Mouse (Mus musculus) frontal cortex, postnatal 25 days (tissue): Measurements from ENCODE around the gene Cyb561d2.
"Not testable (repeated sequence)": the region's sequence is repeated elsewhere in the genome, so short reads cannot be mapped to it uniquely, and the experiment has no call there.

ENCODE experiments used
- DNase-seq, 2 experiments: peaks; one replicate each; pipeline ENCODE4 v3.0.0; 2022; ENCODE audit warnings: low spot score in 2 of 2

Gene Cyb561d2

DNA sequence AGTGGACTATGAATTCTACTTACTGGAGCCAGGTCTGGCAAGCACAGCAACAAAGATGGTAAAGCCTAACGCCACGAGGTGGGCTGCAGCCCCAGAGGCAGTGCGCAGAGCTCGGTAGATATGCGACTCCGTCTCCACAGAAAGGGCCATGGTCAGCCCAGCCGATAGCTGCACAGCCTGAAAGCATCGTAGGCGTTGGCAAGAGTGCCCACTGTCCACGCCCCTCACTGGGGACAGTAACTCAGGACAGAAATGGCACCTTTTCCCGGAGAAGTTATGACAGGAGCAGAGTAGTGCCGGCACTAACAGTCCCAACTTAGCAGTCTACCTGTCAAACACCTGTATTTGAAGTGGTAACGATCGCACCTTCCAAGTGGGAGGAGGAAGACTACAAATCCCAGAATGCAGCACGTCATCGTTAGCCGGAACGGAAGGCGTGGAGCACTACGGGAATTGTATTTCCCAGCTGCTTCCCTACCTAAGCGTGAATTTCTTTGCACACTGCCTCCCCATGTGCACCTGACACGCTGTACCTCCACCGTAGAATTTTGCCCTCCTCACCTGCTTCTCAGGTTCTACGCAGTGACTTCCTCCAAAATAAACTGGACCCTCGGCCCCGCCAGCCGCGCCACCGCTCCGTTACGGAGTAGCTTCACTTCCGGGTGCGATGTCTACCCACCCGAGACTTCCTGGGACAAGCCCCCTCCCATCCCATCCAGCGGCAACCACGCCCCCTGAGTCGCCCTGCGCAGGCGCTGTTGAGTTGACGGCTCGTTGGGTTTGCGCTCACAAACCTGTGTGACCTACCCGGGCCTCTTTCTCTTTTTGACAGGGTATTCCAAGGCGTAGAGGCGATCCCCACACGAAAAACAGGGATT, at the start of gene Cyb561d2, which contains the start of gene Nprl2:
Gene Cyb561d2, minus strand, starts transcription at position 720 of the 878 bp plus-strand sequence.
Gene Nprl2, plus strand, starts transcription at position 753 of the 878 bp plus-strand sequence.
- peak; percentile 87 to 91 for DNase-seq

DNA sequence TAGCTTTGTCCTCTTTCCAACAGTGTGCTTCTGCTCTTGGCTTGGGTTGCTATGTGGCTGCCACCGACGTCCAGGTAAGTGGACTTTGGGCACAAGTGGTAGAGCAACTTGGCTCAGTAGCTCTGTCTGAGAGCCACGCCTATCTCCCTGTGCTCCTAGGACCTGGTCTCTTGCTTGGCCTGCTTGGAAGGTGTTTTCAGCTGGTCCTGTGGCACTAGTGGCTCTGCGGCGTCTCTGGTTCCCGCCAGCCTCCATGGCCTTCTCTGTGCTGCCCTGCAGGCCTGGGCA, 48.7 kb upstream of the Cyb561d2 start:
- no peak for DNase-seq

DNA sequence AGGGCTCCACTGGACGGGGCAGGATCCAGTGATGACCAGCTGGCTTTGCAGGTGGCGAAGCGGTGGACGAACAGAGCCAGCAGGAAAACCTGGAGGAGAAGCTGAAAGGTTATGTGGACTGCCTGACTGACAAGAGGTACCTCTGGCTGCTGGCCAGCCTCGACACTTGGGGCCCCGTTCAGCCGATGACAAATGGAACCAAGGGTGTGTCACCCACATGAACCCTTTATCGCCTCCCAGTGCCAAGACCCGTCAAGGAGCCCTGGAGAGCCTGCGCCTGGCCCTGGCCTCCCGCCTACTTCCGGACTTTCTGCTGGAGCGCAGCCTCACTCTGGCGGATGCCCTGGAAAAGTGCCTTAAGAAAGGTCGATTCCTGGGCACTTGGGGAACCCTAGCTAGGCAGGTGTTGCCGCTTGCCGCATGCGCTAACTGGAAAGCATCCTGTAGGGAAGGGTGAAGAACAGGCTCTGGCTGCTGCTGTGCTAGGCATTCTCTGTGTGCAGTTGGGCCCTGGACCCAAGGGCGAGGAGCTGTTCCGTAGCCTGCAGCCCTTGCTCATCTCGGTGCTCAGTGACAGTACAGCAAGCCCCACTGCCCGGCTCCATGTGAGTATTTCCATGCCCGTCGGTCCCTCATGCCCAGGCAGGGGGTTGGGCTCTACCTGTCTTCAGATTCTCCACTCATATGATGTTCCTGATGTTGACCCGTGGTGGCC, 48.2 kb upstream of the Cyb561d2 start:
- DNase-seq, result no peak

DNA sequence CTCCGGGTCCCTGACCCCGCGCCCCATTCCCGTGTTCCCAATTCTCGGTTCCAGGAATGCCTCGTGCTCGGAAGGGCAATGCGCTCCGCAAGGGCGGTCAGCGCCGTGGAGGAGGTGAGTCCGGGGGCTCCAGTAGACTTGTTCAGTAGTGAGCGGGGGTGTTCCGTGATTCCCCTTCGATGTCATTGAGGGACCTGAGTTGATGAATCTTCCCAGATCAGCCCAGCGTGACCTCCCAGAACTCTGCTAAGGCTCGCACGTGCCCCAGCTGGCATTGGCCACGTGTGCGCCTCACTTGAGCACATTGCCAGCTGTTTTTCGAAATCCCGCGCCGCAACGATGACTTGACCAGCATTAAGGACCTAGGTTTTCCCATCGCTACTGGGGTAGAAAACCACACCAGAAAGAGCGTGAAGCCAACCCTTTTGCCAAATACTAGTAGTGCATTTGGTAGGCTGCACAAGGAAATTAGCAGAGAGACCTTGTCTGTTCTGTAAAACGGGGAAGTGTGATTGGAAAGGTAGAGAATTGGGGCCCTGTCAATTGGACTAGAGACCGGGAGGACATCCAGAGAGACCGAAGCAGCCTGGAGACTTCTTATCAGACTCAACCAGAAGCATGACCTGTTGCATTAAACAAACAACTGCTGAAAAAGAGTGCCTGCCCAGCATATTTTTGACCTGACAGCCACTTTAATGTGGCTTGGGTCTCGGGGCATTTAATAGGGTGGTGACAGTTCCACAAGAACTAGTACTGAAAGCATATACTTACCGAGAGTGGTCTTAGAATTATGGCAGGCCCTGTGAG, 46.0 kb upstream of the Cyb561d2 start:
- DNase-seq, result peak in 1 of 2 experiments; percentile 42

DNA sequence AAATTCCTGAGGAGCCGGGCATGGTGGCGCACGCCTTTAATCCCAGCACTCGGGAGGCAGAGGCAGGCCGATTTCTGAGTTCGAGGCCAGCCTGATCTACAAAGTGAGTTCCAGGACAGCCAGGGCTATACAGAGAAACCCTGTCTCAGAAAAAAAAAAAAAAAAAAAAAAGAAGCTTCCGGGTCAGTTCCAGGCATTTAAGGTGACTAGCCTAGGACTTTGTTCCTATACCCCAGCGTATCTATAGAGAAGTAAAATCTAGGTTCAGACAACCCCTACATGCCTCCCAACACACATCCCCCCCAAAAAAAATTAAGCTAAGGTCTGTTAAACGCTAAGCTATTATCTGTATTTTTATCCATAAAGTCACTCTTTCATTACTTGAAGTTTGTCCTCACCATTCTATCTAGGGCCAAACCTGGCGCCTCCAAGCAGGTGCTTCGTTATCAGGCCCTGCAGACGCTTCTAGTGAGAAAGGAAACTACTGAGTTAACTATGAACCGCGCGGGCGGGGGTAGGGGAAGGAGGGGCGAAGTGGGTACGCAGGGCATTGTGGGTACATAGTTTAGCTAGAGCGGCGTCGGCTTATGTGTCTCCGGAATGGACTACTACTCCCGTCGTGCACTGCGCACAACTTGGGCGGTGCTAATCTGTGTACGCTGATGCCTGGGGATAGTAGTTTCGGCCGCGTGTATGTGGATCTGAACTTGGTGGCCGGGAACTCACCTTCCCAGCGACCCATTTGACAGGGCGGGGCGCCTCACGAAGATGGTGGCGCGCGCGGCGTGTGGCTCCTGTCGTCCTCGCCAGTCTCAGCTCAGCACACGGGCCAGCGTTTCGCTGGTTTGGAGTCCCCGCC, 45.2 kb upstream of the Cyb561d2 start, which contains the start of gene Ifrd2:
Gene Ifrd2, plus strand, starts transcription at position 669 of the 859 bp plus-strand sequence.
- DNase-seq, result peak; percentile 92 to 95

DNA sequence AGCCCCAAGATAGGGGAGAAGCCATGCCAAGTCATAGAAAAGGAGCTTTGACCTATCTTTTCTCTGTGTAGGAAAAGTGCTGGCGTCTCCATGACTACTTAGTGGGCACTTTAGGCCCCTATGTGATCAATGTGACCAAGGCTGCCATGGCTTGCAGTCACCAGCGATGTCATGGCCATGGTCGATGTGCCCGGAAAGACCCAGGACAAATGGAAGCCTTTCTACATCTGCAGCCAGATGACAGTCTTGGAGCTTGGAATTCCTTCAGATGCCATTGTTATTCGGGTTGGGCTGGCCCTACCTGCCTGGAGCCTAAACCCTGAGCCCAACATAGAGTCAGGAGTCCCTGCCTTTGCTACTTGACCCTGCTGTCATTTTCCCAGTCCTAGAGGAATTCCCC, 44.5 kb upstream of the Cyb561d2 start:
- DNase-seq, result no peak

DNA sequence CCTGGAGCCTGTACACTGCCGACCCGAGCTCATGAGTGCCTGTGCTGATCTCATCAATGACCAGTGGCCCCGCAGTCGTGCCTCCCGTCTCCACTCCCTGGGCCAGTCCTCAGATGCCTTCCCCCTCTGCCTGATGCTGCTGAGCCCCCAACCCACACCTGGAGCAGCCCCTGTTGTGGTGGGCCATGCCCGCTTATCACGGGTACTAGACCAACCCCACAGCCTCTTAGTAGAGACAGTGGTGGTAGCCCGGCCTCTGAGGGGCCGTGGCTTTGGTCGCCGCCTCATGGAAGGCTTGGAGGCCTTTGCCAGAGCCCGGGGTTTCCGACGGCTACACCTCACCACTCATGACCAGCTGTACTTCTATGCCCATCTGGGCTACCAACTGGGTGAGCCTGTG, 41.2 kb upstream of the Cyb561d2 start:
- DNase-seq, result no peak

DNA sequence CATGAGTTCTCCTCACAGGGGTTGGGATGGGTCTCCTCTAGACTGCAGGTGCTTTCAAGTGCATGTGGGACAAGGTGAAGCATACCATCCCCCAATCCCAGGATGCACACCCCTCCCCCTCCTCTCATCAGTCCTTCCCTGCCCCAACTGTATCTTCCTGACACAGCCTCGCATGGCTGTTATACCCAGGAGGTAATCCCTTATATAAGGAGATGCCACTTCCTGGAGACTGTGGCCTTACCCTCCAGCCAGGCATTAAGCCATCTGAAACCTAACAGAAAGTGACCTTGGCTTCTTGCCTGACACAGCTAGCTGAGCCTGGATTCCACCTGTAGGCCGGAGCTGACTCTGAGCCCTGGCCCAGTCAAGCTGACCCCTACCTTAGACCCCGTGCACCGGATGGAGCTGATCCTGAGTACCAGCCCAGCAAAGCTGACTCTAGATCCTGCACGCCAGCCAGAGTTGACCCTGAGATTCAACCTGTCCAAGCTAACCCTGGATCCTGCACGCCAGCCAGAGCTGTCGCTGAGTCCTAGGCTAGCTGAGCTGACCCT, 40.6 kb upstream of the Cyb561d2 start:
- DNase-seq, result no peak

DNA sequence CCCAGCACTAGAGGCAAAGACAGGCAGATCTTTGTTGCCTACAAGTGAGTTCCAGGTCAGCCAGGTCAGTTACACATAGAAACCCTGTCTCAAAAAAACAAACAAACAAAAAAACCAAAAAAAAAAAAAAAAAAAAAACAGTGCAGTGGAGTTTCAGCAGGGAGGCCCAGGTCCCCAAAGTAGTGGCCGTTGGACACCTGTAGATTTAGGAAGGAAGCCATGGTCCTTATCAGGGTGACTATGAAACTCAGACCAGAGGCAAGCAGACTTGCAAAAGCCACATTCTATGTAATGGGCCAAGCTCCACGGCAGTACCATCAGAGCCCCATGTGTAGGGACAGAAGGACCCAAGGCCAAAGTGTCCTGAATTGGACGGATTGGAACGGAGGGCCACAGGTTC, 39.6 kb upstream of the Cyb561d2 start:
- DNase-seq, result no peak

DNA sequence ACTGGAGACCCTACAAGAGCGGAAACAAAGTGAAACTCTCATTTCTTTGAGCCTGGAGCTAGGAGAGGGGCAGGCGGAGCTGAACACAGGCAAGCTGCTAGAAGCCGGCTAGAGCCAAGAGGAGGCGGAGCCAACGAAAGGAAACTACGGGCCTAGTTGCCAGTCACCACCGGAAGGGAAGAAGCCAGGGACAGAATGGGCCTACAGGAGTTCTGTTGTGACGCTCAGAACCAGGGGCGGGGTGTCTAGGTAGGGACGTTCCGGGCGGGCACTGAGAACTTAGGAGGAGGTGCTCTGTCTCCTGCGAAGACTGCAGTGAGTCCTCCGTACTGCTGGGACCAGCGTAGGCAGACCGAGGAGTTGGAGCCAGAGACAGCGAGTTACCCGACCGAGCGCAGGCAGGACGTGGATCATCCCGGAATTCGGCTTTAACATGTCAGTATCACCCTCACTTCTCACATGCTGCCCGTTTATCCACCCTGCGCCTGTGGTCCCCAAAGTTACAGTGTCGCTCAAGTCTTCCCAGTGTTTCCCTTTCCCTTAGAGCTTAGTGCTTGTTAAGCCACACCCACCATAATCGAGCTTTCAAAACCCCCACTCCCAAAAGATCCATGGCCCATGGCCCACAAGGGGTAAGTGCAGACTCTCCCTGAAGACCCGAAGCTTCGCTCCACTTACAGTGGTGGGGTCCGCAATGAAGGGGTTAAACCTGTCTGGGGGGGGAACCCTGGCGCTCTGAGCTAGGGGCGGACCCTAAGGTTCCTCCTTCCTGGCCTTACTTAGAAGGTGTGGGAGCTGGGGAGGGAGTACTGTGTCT, 38.7 kb upstream of the Cyb561d2 start, which contains the start of gene Hyal3:
Gene Hyal3, plus strand, starts transcription at position 318 of the 817 bp plus-strand sequence.
- DNase-seq, result peak; percentile 70 to 74

DNA sequence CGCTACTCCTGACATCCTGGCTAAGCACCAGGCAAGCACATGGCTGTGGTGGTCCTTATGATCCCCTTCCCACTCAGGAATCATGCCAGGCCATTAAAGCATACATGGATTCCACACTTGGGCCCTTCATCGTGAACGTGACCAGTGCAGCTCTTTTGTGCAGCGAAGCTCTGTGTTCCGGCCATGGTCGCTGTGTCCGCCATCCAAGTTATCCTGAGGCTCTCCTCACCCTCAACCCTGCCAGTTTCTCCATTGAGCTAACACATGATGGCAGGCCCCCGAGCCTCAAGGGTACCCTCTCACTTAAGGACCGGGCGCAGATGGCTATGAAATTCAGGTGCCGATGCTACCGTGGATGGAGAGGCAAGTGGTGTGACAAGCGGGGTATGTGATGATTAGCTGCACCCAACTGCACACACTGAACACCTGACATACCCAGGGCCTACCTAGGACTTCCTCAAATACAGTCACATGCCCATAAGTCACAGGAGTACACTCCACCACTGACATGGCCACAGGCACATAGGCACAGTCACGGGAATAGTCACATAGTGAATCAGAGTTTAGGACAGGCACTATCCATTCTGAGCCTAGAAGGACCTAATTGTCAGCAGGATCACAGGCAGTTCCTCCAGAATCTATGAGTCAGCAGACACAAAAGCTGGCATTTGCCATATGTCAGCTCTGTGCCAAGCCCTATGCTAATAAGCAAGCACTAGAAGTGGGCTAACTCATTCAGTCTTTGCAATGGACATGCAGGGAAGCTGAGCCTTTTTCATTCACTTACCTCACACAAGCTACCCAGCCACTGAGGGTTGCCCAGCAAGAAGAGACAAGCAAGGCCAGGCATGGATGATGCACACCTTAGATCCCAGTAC, 37.3 kb upstream of the Cyb561d2 start:
- DNase-seq, result no peak

DNA sequence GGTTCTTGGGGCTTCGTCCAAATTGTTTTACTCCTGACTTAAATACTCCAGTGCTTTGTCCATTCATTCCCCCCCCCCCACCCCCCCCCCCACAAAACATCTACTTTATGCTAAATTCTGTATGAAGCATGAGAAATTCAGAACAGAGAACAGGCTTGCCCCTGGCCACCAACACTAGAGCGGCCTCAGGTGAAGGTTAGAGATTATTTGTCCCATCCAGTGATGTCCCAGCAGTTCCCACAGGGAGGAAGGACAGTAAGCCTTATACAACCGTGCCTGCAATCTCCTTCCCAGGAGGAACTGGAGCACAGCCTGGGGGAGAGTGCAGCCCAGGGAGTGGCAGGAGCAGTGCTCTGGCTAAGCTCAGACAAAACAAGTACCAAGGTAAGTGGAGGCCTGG, 36.6 kb upstream of the Cyb561d2 start, which contains the start of gene Naa80:
Gene Naa80, plus strand, starts transcription at position 301 of the 400 bp plus-strand sequence.
- no peak for DNase-seq

DNA sequence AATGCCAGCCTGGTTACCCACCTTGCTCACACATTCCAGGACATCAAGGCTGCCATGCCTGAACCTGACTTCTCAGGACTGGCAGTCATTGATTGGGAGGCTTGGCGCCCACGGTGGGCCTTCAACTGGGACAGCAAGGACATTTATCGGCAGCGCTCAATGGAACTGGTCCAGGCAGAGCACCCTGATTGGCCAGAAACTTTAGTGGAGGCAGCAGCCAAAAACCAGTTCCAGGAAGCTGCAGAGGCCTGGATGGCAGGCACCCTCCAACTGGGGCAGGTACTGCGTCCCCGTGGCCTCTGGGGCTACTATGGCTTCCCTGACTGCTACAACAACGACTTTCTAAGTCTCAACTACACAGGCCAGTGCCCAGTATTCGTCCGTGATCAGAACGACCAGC, 35.9 kb upstream of the Cyb561d2 start:
- no peak for DNase-seq

DNA sequence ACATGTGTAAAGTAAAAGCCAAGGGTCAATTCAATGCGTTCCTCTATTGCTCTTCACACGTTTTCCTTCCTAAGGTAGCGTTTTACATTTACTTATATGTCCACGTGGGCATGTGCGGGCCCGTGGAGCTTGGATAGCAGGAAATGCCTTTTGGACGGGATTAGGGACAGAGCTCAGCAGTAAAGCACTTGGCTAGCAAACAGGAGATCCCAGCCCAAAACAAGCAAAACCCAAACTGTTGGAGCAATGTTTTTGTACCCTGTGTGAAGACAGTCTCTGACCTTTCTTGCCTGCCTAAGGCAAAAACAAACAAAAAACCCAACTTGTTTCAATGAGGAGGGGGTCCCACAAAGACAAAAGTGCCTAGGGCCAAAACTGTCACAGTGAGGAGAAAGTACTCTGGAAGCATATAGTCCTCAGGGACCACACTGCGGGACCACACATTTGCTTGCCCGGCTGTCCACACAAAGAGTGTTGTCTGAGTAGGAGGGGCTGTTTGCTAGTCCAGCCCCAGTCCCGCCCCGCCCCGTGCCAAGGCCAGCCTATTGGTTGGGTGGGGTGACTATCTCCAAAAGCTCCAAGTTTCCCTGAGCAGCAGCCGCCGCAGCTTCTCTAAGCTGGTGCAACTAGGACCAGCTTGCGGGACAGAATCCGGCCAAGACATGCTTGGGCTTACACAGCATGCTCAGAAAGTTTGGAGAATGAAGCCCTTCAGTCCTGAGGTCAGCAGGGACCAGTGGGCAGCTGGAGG, 34.5 kb upstream of the Cyb561d2 start, which contains the start of gene Hyal1:
Gene Hyal1, plus strand, starts transcription at position 571 of the 751 bp plus-strand sequence.
- DNase-seq, result no peak

DNA sequence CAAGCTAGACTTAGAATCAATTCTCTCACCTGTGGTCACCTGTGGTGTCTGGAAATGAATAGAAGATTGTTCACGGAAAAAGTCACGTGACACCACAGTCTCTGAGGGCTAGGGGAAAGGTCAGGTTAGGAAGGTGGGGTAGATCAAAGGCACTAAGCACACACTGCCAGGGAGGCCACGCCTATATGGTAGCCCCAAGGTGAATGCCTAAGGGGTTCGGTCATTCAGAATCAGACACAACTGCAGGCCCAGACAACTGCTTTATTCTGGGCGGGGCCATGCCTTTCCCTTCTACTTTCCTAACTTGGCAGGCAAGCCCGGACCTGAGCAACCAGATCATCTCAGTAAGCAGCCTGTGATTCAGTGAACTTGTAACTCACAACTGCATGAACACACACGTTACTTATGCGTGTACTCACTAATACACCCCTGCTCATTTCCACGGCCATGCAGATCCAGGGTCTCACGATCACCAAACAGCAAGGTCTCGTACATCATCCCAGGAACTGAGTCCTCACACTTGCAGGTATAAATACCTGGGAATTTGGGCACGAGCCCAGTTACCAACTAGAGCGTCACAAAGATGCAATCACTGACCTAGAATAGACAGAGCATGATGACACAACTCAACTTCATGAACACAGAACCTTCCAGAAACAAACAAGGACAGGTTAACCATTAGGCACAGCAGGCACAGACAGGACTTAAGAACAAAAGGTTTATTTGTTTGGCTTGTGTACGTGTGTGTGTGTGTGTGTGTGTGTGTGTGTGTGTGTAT, 33.8 kb upstream of the Cyb561d2 start:
- DNase-seq, result no peak

DNA sequence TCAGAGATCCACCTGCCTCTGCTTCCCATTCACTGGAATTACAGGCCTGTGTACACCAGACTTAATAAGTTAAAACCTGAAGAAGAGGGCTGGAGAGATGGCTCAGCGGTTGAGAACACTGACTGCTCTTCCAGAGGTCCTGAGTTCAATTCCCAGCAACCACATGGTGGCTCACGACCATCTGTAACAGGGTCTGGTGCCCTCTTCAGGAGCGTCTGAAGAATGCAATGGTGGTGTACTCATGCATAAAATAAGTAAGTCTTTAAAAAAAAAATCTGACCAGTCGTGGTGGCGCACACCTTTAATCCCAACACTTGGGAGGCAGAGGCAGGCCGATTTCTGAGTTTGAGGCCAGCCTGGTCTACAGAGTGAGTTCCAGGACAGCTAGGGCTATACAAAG, 31.8 kb upstream of the Cyb561d2 start:
- DNase-seq, result not testable (repeated sequence)

DNA sequence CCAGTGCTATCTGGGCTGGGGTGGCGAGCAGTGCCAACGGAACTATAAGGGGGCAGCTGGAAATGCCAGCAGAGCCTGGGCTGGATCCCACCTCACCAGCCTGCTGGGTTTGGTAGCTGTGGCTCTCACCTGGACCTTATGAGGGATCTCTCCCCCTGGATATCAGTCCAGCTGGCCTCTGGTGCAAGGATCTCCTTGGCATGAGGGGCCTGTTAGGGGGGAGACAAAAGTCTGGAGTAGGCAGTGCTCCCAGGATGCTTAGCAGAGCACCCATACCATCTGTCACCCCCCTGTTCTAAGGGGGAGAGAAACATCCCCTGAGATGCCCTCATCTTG, 30.3 kb upstream of the Cyb561d2 start:
- DNase-seq, result no peak
